Mouse (Mus musculus): Measurements from ENCODE around the gene Yaf2. TPM values are rescaled to one million over a fixed set of nuclear protein-coding genes. Genes with fewer than 3 reads are reported as not detected.
A peak's percentile ranks its signal among the peaks of the same experiment; 100 is the strongest.

Yaf2 gene
- polyA plus RNA-seq, 1 experiment from 2014 or later, result 70.4 TPM

GRCm38 (mm10) chr15:93285244-93285643 lies 51.5 kb downstream of the Yaf2 start:
- no peak overlapping the region for H3K27ac ChIP-seq
- peaks cover 51% of the 10 kb centered on the region for H3K36me3 ChIP-seq
- no peaks in the 10 kb centered on the region for H3K27me3 ChIP-seq
- no peak overlapping the region for H3K9ac ChIP-seq (replicated peaks)
- no peak for ATAC-seq (ENCODE audit: insufficient number of reproducible peaks, insufficient read depth, low FRiP score, low TSS enrichment, low read depth)
- H3K9me3 ChIP-seq, result no peaks in the 10 kb centered on the region
- H3K4me3 ChIP-seq (replicated peaks), result no peak overlapping the region
- H3K4me2 ChIP-seq, result no peak overlapping the region
- 86% methylated on average over 15 of the region's 15 CpGs for WGBS
- H3K4me1 ChIP-seq (replicated peaks), result peaks cover 3% of the 10 kb centered on the region; the same call in 1 of the 2 replicates

- H3K4me1 ChIP-seq (replicated peaks), result no peaks in the 10 kb centered on the region
- H3K27ac ChIP-seq, result no peak overlapping the region
- no peak for ATAC-seq (ENCODE audit: insufficient number of reproducible peaks, insufficient read depth, low FRiP score, low TSS enrichment, low read depth)
- H3K27me3 ChIP-seq, result no peaks in the 10 kb centered on the region
- 88% methylated on average over 6 of the region's 6 CpGs for WGBS
- H3K36me3 ChIP-seq, result peaks cover 46% of the 10 kb centered on the region
- H3K4me3 ChIP-seq (replicated peaks), result no peak overlapping the region
- no peaks in the 10 kb centered on the region for H3K9me3 ChIP-seq
- H3K4me2 ChIP-seq, result no peak overlapping the region
- H3K9ac ChIP-seq (replicated peaks), result no peak overlapping the region
These were observed 52.4 kb downstream of the Yaf2 start for GRCm38 (mm10) chr15:93284326-93284725.

DNA sequence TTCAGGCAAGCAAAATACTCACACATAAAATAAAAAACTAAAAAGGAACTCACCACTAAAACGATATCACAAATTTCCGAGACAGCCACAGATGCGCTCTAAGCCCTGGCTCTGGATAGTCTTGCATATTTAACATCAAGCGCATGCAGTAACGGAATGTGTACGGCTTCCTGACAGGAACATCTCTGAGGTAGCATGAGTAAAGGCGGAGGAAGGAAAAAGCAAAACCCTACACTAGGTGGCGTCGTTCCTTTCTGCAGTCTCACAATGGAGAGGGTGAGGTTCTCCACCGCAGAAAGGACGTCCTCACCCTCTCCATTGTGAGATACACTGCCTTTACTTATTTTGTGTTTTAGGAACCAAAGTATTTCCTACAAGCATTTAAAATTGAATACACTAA lies 53.4 kb downstream of the Yaf2 start:
- no peak overlapping the region for H3K4me2 ChIP-seq
- H3K27ac ChIP-seq, result no peak overlapping the region
- ATAC-seq (ENCODE audit: insufficient number of reproducible peaks, insufficient read depth, low FRiP score, low TSS enrichment, low read depth), result no peak
- H3K4me3 ChIP-seq (replicated peaks), result no peak overlapping the region
- H3K36me3 ChIP-seq, result peaks cover 41% of the 10 kb centered on the region
- H3K4me1 ChIP-seq (replicated peaks), result no peaks in the 10 kb centered on the region
- H3K9ac ChIP-seq (replicated peaks), result no peak overlapping the region
- WGBS, result 75% methylated on average over 11 of the region's 11 CpGs
- H3K27me3 ChIP-seq, result no peaks in the 10 kb centered on the region
- no peaks in the 10 kb centered on the region for H3K9me3 ChIP-seq

DNA sequence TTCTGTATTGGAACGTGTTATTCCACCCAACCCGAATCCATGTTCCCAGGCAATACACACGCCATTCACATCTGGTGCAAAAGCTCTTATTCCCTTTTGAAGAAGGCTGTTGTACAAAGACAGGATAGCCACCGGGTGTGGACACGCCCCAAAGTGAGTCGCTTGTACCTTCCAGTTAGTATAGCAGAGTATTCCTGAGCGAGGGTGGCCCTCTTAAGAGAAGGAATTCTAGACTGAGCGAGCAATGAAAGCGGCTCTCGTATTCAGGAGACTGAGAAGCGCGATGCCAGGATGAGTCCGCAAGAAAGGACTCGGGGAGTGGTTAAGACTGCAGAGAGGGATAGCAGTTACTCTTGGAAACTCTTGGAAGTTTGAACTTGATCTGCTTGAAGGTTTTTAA lies 60.5 kb downstream of the Yaf2 start:
- Histone ChIP-seq H3K9me3 (no peaks in the 10 kb centered on the region), H3K27ac (no peak overlapping the region), H3K36me3 (peaks cover 18% of the 10 kb centered on the region; the same call in 1 of the 2 replicates), H3K27me3 (no peaks in the 10 kb centered on the region), H3K4me2 (peak overlapping the region; percentile 93), H3K4me1 (replicated peaks) (peaks cover 28% of the 10 kb centered on the region), H3K9ac (replicated peaks) (peak overlapping the region; percentile 31), H3K4me3 (replicated peaks) (peak overlapping the region; percentile 86)
- WGBS, result 4% methylated on average over 14 of the region's 14 CpGs
- no peak for ATAC-seq (ENCODE audit: insufficient number of reproducible peaks, insufficient read depth, low FRiP score, low TSS enrichment, low read depth)

DNA sequence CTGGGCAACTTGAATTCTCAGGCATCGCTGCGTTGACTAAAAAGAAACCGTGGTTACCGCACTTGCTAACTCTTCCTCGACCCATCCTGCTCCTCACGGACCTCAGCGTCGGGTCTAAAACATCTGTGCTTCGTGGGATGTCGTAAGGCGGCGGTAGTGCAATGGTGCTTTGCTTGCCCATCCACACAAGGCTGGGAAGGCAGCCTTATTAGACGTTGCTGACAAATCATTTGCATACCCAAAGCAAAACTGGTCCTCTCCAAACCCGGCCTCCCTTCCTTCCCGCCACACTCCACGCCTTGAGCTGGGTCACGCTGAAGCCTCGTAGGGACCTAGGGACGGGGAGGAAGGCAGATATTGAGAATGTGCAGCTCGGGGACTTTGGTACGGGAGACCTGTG lies 61.1 kb downstream of the Yaf2 start:
- peak; percentile 50 for ATAC-seq (ENCODE audit: insufficient number of reproducible peaks, insufficient read depth, low FRiP score, low TSS enrichment, low read depth)
- Histone ChIP-seq H3K9ac (replicated peaks) (peak overlapping the region; percentile 91), H3K9me3 (no peaks in the 10 kb centered on the region), H3K4me3 (replicated peaks) (peak overlapping the region; percentile 86), H3K4me1 (replicated peaks) (peaks cover 28% of the 10 kb centered on the region), H3K27me3 (no peaks in the 10 kb centered on the region), H3K27ac (peak overlapping the region; percentile 78), H3K36me3 (peaks cover 11% of the 10 kb centered on the region; the same call in 1 of the 2 replicates), H3K4me2 (peak overlapping the region; percentile 93)
- under 1% methylated on average over 21 of the region's 21 CpGs for WGBS

- peak within 1 kb of the TSS; percentile 93 for H3K4me2 ChIP-seq
- H3K4me3 ChIP-seq (replicated peaks), result peak within 1 kb of the TSS; percentile 86
- H3K27me3 ChIP-seq, result no peaks in the 10 kb centered on the region
- H3K4me1 ChIP-seq (replicated peaks), result peaks cover 28% of the 10 kb centered on the region
- peak; percentile 98 for ATAC-seq (ENCODE audit: insufficient number of reproducible peaks, insufficient read depth, low FRiP score, low TSS enrichment, low read depth)
- H3K27ac ChIP-seq, result peak within 1 kb of the TSS; percentile 93
- 0% methylated on average over 72 of the region's 93 CpGs for WGBS
- peak within 1 kb of the TSS; percentile 91 for H3K9ac ChIP-seq (replicated peaks)
- H3K36me3 ChIP-seq, result peaks cover 13% of the 10 kb centered on the region; the same call in 1 of the 2 replicates
- H3K9me3 ChIP-seq, result no peaks in the 10 kb centered on the region
These were observed 61.8 kb downstream of the Yaf2 start, which contains the start of gene Gxylt1 for GRCm38 (mm10) chr15:93274679-93275583. Gene Gxylt1 (minus strand): TSS chr15:93275179.

- peak overlapping the region; percentile 86 for H3K4me3 ChIP-seq (replicated peaks)
- H3K36me3 ChIP-seq, result peaks cover 13% of the 10 kb centered on the region; the same call in 1 of the 2 replicates
- H3K27me3 ChIP-seq, result no peaks in the 10 kb centered on the region
- H3K27ac ChIP-seq, result peak overlapping the region; percentile 93
- no peak for ATAC-seq (ENCODE audit: insufficient number of reproducible peaks, insufficient read depth, low FRiP score, low TSS enrichment, low read depth)
- no peaks in the 10 kb centered on the region for H3K9me3 ChIP-seq
- 44% methylated on average over 19 of the region's 19 CpGs for WGBS
- H3K4me1 ChIP-seq (replicated peaks), result peaks cover 28% of the 10 kb centered on the region
- H3K9ac ChIP-seq (replicated peaks), result peak overlapping the region; percentile 91
- H3K4me2 ChIP-seq, result peak overlapping the region; percentile 93
These were observed 62.7 kb downstream of the Yaf2 start for GRCm38 (mm10) chr15:93273788-93274678.

DNA sequence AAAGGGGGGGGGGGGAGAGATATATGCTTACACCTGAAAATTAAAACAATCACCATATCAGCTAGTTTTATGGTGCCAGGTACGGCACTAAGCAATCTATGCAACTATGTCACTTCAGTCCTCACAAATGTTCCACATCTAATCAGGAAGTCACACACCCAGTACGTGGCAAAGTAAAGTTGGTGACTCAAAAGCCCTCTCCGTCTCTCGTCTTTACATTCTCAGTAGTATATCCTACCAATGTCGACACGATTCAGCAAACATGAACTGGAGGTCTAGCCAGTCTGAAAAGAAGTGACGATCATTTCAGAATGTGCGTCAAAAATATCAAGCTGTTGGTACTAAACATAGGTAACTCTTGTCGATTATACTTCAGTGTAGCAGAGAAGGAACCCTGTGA lies 63.8 kb downstream of the Yaf2 start:
- H3K27me3 ChIP-seq, result no peaks in the 10 kb centered on the region
- H3K4me2 ChIP-seq, result peak overlapping the region; percentile 93; the same call in 1 of the 2 replicates
- H3K4me1 ChIP-seq (replicated peaks), result peaks cover 28% of the 10 kb centered on the region
- H3K9me3 ChIP-seq, result no peaks in the 10 kb centered on the region
- 94% methylated on average over 9 of the region's 9 CpGs for WGBS
- no peak overlapping the region for H3K4me3 ChIP-seq (replicated peaks)
- ATAC-seq (ENCODE audit: insufficient number of reproducible peaks, insufficient read depth, low FRiP score, low TSS enrichment, low read depth), result no peak
- no peak overlapping the region for H3K27ac ChIP-seq
- peaks cover 11% of the 10 kb centered on the region; the same call in 1 of the 2 replicates for H3K36me3 ChIP-seq
- 0 out of 2 replicates have a peak overlapping the region, but pooled peaks have one; percentile 12 for H3K9ac ChIP-seq (replicated peaks)

DNA sequence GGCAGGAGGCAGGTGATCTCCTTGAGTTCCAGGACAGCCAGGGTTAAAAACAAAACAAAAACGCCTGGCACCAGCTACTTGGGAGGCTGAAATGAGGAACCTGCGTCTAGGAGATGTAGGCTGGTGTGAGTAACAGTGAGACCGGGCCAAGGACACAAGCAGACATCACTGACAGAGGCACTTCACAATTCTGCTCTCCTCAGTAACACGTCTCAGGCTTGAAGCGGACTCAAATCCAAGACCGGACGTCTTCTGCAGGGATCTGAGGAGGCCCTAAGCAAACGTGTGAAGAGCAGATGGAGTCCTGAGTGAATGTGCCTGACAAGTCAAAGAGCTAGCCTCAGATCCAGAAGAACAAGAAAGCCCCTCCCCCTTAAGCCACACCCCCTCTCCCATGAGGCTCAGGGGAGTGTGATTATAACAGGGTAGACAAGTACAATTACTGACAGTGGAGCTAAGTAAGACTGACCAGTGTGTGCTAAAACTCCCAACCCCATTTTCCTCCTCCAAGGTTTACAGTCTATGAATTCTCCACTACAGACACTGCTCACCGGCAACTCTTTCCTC lies 66.4 kb downstream of the Yaf2 start:
- peaks cover 23% of the 10 kb centered on the region for H3K4me1 ChIP-seq (replicated peaks)
- no peaks in the 10 kb centered on the region for H3K9me3 ChIP-seq
- H3K36me3 ChIP-seq, result peaks cover 11% of the 10 kb centered on the region; the same call in 1 of the 2 replicates
- WGBS, result 84% methylated on average over 9 of the region's 9 CpGs
- no peak overlapping the region for H3K27ac ChIP-seq
- no peak overlapping the region for H3K4me3 ChIP-seq (replicated peaks)
- no peak overlapping the region for H3K4me2 ChIP-seq
- no peak for ATAC-seq (ENCODE audit: insufficient number of reproducible peaks, insufficient read depth, low FRiP score, low TSS enrichment, low read depth)
- H3K9ac ChIP-seq (replicated peaks), result no peak overlapping the region
- H3K27me3 ChIP-seq, result no peaks in the 10 kb centered on the region

GRCm38 (mm10) chr15:93269572-93269971 lies 67.2 kb downstream of the Yaf2 start:
- Histone ChIP-seq H3K36me3 (peaks cover 14% of the 10 kb centered on the region; the same call in 1 of the 2 replicates), H3K9me3 (no peaks in the 10 kb centered on the region), H3K9ac (replicated peaks) (no peak overlapping the region), H3K4me1 (replicated peaks) (peaks cover 23% of the 10 kb centered on the region), H3K4me2 (no peak overlapping the region), H3K27me3 (no peaks in the 10 kb centered on the region), H3K4me3 (replicated peaks) (no peak overlapping the region), H3K27ac (no peak overlapping the region)
- no peak for ATAC-seq (ENCODE audit: insufficient number of reproducible peaks, insufficient read depth, low FRiP score, low TSS enrichment, low read depth)
- WGBS, result 95% methylated on average over 7 of the region's 7 CpGs

Data from limb, embryonic 12.5 days (tissue).